Mouse (Mus musculus): ENCODE measurements around the gene Plin4.
A peak's percentile ranks its signal among the peaks of the same experiment; 100 is the strongest.
"Not testable (repeated sequence)": the region's sequence is repeated elsewhere in the genome, so short reads cannot be mapped to it uniquely, and the experiment has no call there.

Plin4 gene

DNA sequence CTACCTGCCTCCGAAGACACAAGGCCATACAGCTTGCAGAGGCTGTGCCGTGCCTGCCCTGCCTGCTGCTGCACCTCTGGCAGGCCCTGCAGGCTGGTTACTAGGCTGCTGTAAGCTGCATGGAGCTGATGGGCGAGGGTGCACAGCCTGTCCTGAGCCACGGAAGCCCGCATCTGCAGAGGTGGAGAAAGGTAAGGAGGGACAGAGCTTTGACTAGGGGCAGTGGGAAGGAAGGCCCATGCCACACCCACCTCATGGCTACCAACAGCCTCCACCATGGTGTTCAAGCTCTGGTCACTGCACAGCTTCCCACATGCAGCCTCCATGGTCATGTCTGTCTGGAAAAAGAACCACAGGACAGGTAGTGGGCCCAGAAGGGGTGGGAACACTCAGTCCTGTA, 7.4 kb downstream of the Plin4 start:
- no peak for DNase-seq (ENCODE audit: low spot score in 2 of 2)

- DNase-seq (ENCODE audit: low spot score in 2 of 2) = no peak
These were observed 8.8 kb downstream of the Plin4 start for GRCm38 (mm10) chr17:56100811-56101210.

DNA sequence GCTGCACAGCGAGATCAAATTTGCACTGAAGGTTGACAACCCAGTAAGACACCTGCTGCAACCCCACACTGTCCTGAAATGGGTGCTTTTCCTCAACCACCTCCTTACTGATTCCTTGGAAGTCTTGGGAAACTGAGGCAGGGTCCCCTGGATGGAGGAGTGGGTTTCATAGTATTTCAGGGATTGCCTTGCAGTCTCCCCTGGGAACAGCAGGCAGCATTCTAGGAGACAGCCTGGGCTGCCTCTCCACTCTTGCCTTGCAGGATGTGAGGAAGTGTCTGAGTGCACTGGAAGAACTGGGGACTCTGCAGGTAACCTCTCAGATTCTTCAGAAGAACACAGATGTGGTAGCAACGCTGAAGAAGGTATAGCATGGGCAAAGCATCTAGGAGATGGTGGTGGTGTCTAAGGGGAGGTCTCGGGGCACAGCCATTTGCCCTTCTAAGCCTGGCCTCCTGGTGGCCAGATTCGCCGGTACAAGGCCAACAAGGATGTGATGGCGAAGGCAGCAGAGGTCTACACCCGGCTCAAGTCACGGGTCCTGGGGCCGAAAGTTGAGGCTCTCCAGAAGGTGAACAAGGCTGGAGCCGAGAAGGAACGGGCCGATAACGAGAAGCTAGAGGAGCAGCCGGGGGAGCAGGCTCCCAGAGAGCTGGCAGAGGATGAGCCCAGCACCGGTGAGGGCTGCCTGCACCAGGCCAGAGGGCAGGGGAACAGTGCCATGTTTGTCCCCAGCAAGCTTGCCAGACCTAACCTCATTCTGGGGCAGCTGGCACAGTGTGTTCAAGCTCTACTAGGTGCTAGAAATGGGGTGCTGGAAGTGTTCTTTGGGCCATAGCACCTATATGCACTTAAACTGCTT, 10.7 kb downstream of the Plin4 start:
- DNase-seq (ENCODE audit: low spot score in 2 of 2) = no peak

DNA sequence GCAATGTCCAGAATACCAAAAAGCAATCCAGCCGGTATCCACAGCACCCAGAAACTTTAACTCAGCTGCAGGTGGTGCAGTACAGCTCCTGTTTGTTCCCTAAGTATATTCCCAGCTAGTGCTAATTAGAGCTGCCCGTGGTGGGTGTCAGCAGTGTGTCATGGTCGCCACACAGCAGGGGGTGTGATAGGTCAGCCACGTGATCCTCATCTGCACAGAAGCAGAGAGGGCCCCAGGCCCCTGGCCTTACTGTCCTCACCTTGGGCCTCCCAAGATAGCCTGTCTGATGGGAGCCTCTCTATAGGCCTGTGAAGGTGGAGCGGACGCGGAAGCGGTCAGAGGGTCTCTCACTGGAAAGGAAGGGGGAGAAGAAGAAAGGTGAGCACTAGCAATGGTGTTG, 11.4 kb downstream of the Plin4 start:
- no peak for DNase-seq (ENCODE audit: low spot score in 2 of 2)

- no peak for DNase-seq (ENCODE audit: low spot score in 2 of 2)
These were observed 12.7 kb downstream of the Plin4 start for GRCm38 (mm10) chr17:56096883-56097282.

GRCm38 (mm10) chr17:56092794-56093193, 16.8 kb downstream of the Plin4 start:
- no peak for DNase-seq (ENCODE audit: low spot score in 2 of 2)

DNA sequence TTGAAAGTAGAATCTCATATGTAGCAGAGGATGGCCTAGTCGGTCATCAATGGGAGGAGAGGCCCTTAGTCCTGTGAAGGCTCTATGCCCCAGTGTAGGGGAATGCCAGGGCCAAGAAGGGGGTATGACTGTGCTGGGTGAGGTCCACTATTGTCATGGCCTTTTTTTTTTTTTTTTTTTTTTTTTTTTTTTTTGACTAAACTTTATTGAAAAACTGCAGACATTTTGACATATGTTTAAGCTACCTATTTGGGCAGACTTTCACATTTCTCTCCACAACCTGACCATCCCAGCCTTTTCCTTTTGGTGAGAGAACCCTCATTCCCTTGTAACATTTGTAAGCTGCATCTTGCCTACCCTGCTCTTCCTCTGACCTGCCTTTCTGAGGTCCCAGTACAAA, 17.3 kb downstream of the Plin4 start:
- no peak for DNase-seq (ENCODE audit: low spot score in 2 of 2)

DNA sequence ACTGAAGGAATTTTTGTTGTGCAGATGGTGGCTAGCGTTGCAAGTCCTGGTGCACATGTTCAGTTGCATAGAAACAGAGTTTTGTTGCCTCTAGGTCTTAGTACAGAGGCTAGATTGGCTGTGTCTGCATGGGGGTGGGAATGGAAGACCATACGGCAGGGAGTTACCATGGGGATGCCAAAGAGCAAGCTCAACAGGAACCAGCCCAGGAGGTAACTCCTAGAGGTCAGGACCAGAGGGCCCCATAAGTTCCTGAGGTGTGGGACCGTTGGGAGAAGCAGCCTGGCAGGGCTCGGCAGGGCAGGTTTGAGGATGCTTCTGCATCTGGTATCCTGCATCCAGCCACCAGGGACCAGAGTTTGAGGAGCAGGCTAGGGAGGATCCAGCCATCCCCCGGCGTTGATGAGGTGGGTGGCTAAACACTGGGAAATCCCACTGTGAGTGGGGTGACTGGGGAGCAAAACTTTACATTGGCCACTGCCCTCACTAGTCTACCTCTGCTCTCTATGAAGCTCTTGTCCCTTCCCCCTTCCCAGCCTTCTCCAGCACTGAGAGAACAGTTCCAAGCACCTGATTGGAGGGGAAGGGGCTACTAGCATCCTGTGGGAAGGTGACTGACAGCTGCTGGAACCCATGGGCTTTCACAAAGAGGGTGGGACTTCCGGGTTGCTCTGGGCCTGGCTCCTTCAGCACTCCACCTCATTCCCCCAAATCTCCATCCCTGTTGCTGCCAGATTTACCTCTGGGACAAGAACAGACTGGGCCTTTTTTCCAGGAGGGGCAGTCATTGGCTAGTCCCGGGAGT, 28.6 kb downstream of the Plin4 start:
- no peak for DNase-seq (ENCODE audit: low spot score in 2 of 2)

DNA sequence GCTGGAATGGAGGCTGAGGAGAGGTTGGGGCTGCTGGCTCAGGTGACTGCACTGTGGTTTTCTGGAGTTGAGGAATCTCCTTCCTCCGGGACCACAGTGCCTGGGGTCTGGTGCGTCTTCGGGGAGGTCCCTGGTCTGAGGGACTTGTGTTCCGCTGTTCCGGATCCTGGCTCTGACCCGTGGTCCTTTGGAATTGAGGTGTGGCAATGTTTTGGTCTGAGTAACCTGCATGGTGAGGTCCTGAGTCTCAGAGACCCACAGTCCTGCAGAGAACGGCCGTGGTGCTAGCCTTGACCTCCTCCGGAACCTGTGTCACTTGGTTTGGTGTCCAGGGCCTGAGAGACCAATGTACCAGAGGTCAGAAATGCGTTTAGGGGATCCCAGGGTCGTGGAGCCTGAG, 29.7 kb downstream of the Plin4 start:
- no peak for DNase-seq (ENCODE audit: low spot score in 2 of 2)

- DNase-seq (ENCODE audit: low spot score in 2 of 2) = peak; percentile 99 to 100
These were observed 30.5 kb downstream of the Plin4 start, which contains the start of gene Hdgfl2 for GRCm38 (mm10) chr17:56078880-56079795. TSS of gene Hdgfl2 (plus strand) at chr17:56079634.

DNA sequence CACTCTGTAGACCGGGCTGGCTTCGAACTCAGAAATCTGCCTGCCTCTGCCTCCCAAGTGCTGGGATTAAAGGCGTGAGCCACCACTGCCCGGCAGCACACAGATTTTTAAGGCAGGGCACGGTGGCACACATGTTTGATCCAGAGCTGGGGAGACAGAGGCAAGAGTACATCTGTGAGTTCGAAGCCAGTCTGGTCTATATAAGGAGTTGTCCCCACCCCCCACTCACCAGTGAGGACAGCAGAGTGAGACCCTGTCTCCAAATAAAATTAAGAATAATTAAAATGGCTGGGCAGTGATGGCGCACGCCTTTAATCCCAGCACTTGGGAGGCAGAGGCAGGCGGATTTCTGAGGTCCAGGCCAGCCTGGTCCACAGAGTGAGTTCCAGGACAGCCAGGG, 31.2 kb downstream of the Plin4 start:
- peak in 1 of 2 experiments; percentile 28 for DNase-seq (ENCODE audit: low spot score in 2 of 2)

- no peak for DNase-seq (ENCODE audit: low spot score in 2 of 2)
These were observed 32.1 kb downstream of the Plin4 start for GRCm38 (mm10) chr17:56077523-56077922.

DNA sequence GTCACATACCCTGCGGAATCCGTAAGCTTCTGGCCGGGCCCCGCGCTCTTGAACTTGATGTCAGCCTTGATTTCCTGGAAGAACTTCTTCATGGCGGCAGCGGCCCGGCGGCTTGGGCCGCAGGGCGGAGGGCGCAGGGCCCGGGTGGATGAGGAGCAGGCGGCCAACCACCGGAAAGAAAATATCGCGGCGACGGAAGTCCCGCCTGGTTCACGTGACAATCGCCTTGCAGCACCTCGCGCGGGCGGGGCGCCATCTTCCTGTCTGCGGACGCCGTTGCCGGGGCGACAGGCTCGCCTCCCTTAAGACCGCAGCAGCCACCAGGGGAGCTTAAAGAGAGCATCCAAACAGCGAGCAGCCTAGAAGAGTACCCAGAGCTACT, 34.8 kb downstream of the Plin4 start, which contains the start of gene Ubxn6:
Gene Ubxn6, minus strand, starts transcription at position 202 of the 382 bp plus-strand sequence.
- DNase-seq (ENCODE audit: low spot score in 2 of 2) = peak; percentile 85 to 98

DNA sequence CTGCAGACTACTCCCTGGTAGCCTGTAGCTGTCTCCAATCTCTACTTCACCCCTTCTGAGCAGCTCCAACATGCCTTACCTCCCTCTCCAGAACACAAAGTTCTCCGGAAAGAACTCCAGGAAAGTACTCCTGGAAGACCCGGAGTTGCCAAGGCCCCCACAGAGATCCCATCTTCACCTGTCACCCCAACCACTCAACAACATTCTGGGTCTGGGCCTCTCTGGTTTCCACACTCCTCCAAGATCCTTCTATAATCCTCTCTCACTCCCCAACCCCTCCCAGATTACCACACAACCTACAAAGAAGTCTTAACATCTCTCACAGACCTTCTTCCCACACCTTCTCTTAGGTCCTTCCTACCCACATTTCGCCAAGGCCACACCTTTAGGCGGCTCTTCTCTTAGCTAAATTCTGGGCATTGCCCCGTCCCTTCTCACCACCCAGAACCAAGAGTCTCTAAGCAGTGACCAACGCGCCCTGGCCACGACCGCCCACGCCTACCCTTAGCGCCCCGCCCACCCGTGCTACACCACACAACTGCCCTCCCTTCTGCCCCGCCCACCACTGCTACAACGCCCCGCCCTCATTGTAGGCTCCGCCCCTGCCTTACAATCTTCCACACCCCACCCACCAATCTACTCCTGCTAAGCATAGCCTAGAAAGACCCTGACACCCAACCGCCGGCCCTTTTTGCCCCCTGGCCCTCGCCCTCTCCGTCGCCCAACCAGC, 35.3 kb downstream of the Plin4 start:
- DNase-seq (ENCODE audit: low spot score in 2 of 2) = peak; percentile 76 to 92

GRCm38 (mm10) chr17:56072243-56072642, 37.4 kb downstream of the Plin4 start:
- DNase-seq (ENCODE audit: low spot score in 2 of 2) = no peak

DNA sequence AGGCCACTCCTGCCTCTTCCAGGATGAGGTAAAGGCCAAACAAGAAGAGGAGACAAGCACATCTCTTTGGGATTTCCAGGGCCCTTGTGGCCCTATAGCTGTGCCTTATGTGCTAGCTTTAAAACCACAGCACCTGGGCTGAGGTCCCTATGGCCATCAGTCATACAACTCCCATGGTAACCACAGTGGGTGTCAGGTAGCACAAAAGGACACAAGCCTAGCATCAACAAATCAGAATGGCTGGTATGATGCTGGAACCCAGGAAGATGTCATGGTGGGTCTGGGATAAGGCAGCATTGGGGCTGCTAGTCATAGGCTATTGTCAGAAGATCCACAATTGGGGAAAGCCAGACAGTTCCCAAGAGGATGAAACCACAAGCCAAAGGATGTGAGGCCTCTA, 38.5 kb downstream of the Plin4 start:
- DNase-seq (ENCODE audit: low spot score in 2 of 2) = no peak

DNA sequence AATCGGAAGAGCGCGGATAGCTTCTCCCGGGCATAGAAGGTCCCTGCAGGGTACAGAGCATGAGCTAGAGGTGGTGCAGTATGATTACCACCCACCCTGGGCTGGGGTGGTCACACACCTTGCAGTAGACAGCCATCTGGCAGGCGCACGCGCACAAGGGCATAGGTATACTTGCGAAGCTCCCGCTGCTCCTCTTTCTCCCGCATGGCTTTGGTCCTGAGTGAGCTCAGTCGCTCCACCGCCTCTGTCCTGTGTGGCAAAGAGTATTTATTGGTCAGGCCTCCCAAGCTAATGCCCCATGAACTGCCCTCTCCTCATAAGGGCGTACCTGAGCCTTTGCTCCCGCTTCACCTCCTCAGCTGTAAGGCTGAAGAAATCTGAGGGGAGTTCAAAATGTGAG, 40.5 kb downstream of the Plin4 start:
- DNase-seq (ENCODE audit: low spot score in 2 of 2) = no peak

GRCm38 (mm10) chr17:56066451-56066850, 43.2 kb downstream of the Plin4 start:
- no peak for DNase-seq (ENCODE audit: low spot score in 2 of 2)

GRCm38 (mm10) chr17:56065715-56066114, 43.9 kb downstream of the Plin4 start:
- not testable (repeated sequence) for DNase-seq (ENCODE audit: low spot score in 2 of 2)

GRCm38 (mm10) chr17:56062081-56062480, 47.5 kb downstream of the Plin4 start:
- DNase-seq (ENCODE audit: low spot score in 2 of 2) = no peak

All from spleen, postnatal 10 days (tissue).